Mouse (Mus musculus) limb, embryonic 14.5 days (tissue): ENCODE results near the gene Pkp4. TPM values are rescaled to one million over a fixed set of nuclear protein-coding genes. Genes with fewer than 3 reads are reported as not detected.

Source experiments
- ATAC-seq: fragments of 200-750 bp; cut with Nextera tagmentation; 2 replicates; pipeline ENCODE4 v1.8.0; 2017; ENCODE audit warnings: low read depth, moderate number of reproducible peaks, moderate TSS enrichment; ENCODE audit not compliant: low FRiP score
- DNase-seq: peaks from one replicate; pipeline ENCODE4 v3.0.0-alpha.2; 2015; ENCODE audit warnings: low spot score
- H3K27ac ChIP-seq: fragments of 300-500 bp; sonication (generic); replicated peaks from 2 replicates; pipeline ENCODE4 v1.5.1; 2014; ENCODE audit warnings: low read depth, mild to moderate bottlenecking, low read length, moderate library complexity, mixed read lengths
- H3K27me3 ChIP-seq: fragments of 300-500 bp; sonication (generic); 2 replicates; pipeline ENCODE4 v1.6.1; 2014; ENCODE audit warnings: low read length, mixed read lengths; ENCODE audit not compliant: control insufficient read depth, insufficient read depth
- H3K36me3 ChIP-seq: fragments of 300-500 bp; sonication (generic); 2 replicates; pipeline ENCODE4 v1.6.1; 2014; ENCODE audit warnings: mild to moderate bottlenecking, low read length, moderate library complexity, mixed read lengths; ENCODE audit not compliant: control insufficient read depth, insufficient read depth
- H3K4me1 ChIP-seq: fragments of 300-500 bp; sonication (generic); 2 replicates; pipeline ENCODE4 v1.6.1; 2014; ENCODE audit warnings: antibody characterized with exemption, low read length, mixed read lengths; ENCODE audit not compliant: control insufficient read depth, insufficient read depth
- H3K4me2 ChIP-seq: fragments of 300-500 bp; sonication (generic); replicated peaks from 2 replicates; pipeline ENCODE4 v1.6.1; 2014; ENCODE audit warnings: low read depth, mild to moderate bottlenecking, low read length, moderate library complexity; ENCODE audit not compliant: severe bottlenecking
- H3K4me3 ChIP-seq: fragments of 300-500 bp; sonication (generic); replicated peaks from 2 replicates; pipeline ENCODE4 v1.5.1; 2014; ENCODE audit warnings: low read length
- H3K9ac ChIP-seq: fragments of 300-500 bp; sonication (generic); 2 replicates; pipeline ENCODE4 v1.6.1; 2014; ENCODE audit warnings: mild to moderate bottlenecking, low read depth, low read length, moderate library complexity; ENCODE audit not compliant: severe bottlenecking
- H3K9me3 ChIP-seq: fragments of 300-500 bp; sonication (generic); 2 replicates; pipeline ENCODE4 v1.6.1; 2016; ENCODE audit warnings: low read length; ENCODE audit not compliant: control insufficient read depth
- POLR2A ChIP-seq: fragments of 200-500 bp; IDR thresholded peaks from 2 replicates; pipeline ENCODE4 v1.8.0; 2012; ENCODE audit warnings: inconsistent platforms, mild to moderate bottlenecking, moderate library complexity, borderline replicate concordance; ENCODE audit not compliant: insufficient read depth, insufficient read length; ENCODE audit errors: extremely low read depth
- WGBS: fragments of 180-500 bp; shearing (Covaris S2); extraction: QIAGEN DNeasy Blood & Tissue Kit; methylation state at CpG from one replicate; pipeline ENCODE4 v1.1.7; 2014; 5-methylcytosine and 5-hydroxymethylcytosine counted together
- polyA plus RNA-seq, 2 experiments: library from polyadenylated mRNA; depleted of rRNA in 1 of 2; stranded (reverse) in 1 of 2; unstranded in 1 of 2; fragments of >200 nt; fragmentation: Nextera tagmentation in 1 of 2; extraction: Ambion mirVana in 1 of 2; gene quantifications; 2 replicates each; pipeline versions ENCODE4 v1.2.1 to v1.2.3; 2012 to 2014

Pkp4 gene
- polyA plus RNA-seq (2012; rRNA removed) = 48.7 and 57.1 TPM in 2 replicates
- 28.9 and 31.3 TPM in 2 replicates for polyA plus RNA-seq (2014; fragmentation: Nextera tagmentation; extraction: Ambion mirVana)

DNA sequence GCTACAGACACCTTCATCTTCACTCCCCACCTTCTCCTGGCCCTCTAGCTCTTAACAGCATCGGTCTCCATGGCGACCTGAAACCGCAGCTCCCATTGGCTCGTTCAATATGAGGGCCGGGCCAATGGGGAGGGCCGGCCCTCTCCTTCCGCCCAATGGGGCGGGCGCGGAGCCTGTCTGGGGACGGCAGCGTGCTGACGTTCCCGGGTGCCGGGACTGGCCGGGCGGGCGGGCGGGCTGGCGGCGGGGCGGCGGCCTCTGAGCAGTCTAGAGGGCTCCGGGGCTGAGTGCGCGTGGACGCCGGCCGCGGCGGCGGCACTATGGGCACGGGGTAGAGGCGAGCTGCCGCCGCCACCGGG is at the start of gene Pkp4, which contains the start of gene Ccdc148:
Gene Pkp4, plus strand, starts transcription at position 246 of the 359 bp plus-strand sequence.
Gene Ccdc148, minus strand, starts transcription at position 79 of the 359 bp plus-strand sequence.
- whole genome bisulfite sequencing = 2% methylated on average over 23 of the region's 37 CpGs
- H3K9me3 ChIP-seq = no peaks in the 10 kb centered on the region
- no peak for TF ChIP-seq POLR2A
- H3K4me2 ChIP-seq = peak within 1 kb of the TSS; percentile 65
- H3K9ac ChIP-seq = peak within 1 kb of the TSS; percentile 82
- H3K27ac ChIP-seq = peak within 1 kb of the TSS; percentile 73
- H3K27me3 ChIP-seq = no peaks in the 10 kb centered on the region
- ATAC-seq (peak; percentile 96), DNase-seq (peak; percentile 97)
- H3K36me3 ChIP-seq = no peaks in the 10 kb centered on the region
- peak within 1 kb of the TSS; percentile 93 for H3K4me3 ChIP-seq
- peaks cover 8% of the 10 kb centered on the region for H3K4me1 ChIP-seq

DNA sequence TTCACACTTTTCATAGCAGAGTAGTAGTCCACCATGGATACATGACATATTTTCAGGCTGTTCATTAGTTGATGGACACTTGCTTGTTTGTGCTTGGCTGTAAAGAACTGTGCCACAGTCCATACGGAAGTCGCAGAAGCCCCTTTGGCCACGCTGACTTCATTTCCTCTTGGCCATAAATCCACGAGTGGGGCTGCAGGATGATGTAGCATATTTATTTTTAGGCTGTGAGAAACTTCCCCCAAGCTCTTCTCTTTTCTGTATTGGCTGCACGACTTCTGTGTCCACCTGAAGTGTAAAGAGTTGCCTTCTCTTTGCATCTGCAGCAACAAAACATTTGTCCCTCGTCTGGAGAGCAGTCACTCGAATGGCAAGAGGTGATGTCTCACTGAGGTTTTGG is 31.6 kb upstream of the Pkp4 start:
- no peak for TF ChIP-seq POLR2A
- H3K9ac ChIP-seq = no peak overlapping the region
- H3K4me1 ChIP-seq = no peaks in the 10 kb centered on the region

DNA sequence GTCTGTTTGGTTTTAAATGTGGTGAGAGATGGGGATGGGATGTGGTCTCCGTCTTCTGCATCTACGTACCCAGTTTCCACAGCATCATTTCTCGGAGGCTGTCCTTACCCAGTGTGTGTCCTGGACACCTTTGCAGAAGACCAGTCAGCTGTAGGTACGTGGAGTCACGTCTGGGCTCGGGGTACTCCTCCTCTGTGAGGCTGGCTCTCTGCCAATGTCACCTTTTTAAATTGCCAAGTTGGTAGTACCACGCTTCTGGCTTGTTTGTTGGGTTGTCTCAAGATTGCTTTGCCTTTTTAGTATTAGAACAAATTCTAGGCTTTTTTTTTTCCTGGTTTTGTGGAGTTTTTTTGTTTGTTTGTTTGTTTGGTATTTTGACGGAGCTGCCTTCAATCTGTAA is 30.8 kb upstream of the Pkp4 start:
- no peak for ATAC-seq
- TF ChIP-seq POLR2A = no peak
- Histone ChIP-seq H3K4me1 (no peaks in the 10 kb centered on the region), H3K36me3 (no peaks in the 10 kb centered on the region), H3K27ac (no peak overlapping the region), H3K9me3 (no peaks in the 10 kb centered on the region), H3K4me3 (no peak overlapping the region), H3K9ac (no peak overlapping the region), H3K27me3 (no peaks in the 10 kb centered on the region), H3K4me2 (no peak overlapping the region)
- no peak for DNase-seq
- WGBS = 67% methylated on average over 8 of the region's 8 CpGs

More for the DNA sequence above, 31.6 kb upstream of the Pkp4 start:
- H3K36me3 ChIP-seq = no peaks in the 10 kb centered on the region
- 73% methylated on average over 7 of the region's 7 CpGs for WGBS
- no peaks in the 10 kb centered on the region for H3K27me3 ChIP-seq
- H3K27ac ChIP-seq = no peak overlapping the region
- DNase-seq (no peak), ATAC-seq (no peak)
- H3K4me3 ChIP-seq = no peak overlapping the region
- H3K4me2 ChIP-seq = no peak overlapping the region
- no peaks in the 10 kb centered on the region for H3K9me3 ChIP-seq

DNA sequence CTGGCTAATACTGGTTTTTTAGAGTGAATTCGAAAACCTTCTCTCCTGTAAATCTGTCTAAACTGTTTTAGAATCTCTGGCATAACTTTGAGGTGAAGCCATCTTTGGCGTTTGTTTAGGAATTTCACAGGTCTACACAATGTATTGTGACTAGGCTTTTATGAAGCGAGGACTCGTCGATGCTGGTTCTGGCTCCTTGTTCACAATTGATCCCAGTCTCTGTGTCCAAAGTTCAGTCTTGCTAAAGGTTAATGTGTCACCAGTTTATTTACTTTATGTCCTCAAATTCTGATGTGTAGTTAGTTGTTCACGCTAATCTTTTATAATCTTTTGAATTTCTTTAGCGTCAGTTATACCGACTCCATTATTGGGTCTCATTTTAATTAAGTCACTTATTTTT is 29.6 kb upstream of the Pkp4 start:
- no peaks in the 10 kb centered on the region for H3K4me1 ChIP-seq
- TF ChIP-seq POLR2A = no peak
- no peak overlapping the region for H3K9ac ChIP-seq
- H3K4me3 ChIP-seq = no peak overlapping the region
- H3K36me3 ChIP-seq = no peaks in the 10 kb centered on the region
- ATAC-seq (no peak), DNase-seq (no peak)
- H3K27me3 ChIP-seq = no peaks in the 10 kb centered on the region
- no peaks in the 10 kb centered on the region for H3K9me3 ChIP-seq
- WGBS = 91% methylated on average over 8 of the region's 8 CpGs
- no peak overlapping the region for H3K27ac ChIP-seq
- no peak overlapping the region for H3K4me2 ChIP-seq

DNA sequence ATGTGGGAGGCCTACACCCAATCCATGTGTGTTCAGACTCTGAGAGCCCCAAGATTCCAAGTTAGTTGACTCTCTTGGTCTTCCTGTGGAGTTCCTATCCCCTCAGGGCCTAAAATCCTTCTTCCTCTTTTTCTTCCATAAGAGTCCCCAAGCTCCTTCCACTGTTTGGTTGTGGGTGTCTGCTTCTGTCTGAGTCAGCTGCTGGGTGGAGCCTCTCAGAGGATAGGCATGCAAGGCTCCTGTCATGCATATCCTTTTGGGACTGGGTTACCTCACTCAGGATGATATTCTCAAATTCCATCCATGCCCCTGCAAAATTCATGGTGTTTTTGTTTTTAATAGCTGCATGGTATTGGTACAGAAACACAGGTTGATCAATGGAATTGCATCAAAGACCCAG is 5.2 kb upstream of the Pkp4 start:
- DNase-seq = no peak

DNA sequence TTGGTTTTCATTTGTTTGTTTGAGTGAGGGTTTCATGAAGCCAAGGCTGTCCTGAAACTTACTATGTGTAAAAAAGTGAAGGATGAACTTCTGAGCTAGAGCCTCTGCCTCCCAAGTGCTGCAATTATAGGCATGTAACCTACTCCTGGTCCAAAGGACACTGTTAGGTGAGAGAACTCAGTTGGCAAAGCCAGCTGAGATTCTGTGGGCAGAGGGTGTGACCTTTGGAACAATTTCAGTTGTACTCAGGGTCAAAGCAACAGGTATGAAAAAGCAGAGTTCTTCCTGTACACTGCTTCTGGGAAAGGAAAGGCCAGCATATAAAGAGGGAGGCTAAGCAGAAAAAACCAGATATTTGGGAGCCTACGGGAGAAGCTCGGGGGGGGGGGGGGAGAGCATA is 2.5 kb upstream of the Pkp4 start:
- Histone ChIP-seq H3K36me3 (no peaks in the 10 kb centered on the region), H3K4me2 (no peak overlapping the region), H3K27ac (no peak overlapping the region), H3K27me3 (no peaks in the 10 kb centered on the region), H3K4me3 (no peak overlapping the region), H3K4me1 (peaks cover 6% of the 10 kb centered on the region), H3K9ac (no peak overlapping the region), H3K9me3 (no peaks in the 10 kb centered on the region)
- no peak for ATAC-seq
- DNase-seq = no peak
- TF ChIP-seq POLR2A = no peak
- WGBS = 38% methylated on average over 2 of the region's 2 CpGs

More for the DNA sequence above, 5.2 kb upstream of the Pkp4 start:
- H3K4me1 ChIP-seq = peaks cover 6% of the 10 kb centered on the region
- no peak overlapping the region for H3K27ac ChIP-seq
- H3K4me3 ChIP-seq = no peak overlapping the region
- no peak for ATAC-seq
- no peak for TF ChIP-seq POLR2A
- no peaks in the 10 kb centered on the region for H3K27me3 ChIP-seq
- no peaks in the 10 kb centered on the region for H3K36me3 ChIP-seq
- no peaks in the 10 kb centered on the region for H3K9me3 ChIP-seq
- no peak overlapping the region for H3K9ac ChIP-seq
- no peak overlapping the region for H3K4me2 ChIP-seq
